Mouse (Mus musculus) C3H10T1/2 (cell line): ENCODE measurements around the gene 4930402H24Rik. TPM values are rescaled to one million over a fixed set of nuclear protein-coding genes. Genes with fewer than 3 reads are reported as not detected.

Experiments
- polyA plus RNA-seq, 2 experiments: library from polyadenylated mRNA; unstranded; fragments of >200 nt; fragmentation: generic; extraction: Trizol; gene quantifications; one replicate each; pipeline ENCODE4 v1.2.1; 2012; ENCODE audit warnings: missing spikeins in 2 of 2

The 4930402H24Rik gene
- 1 to 10 TPM; 1.8 to 8.0 TPM for polyA plus RNA-seq

GRCm38 (mm10) chr2:130905751-130906583 lies at the start of gene 4930402H24Rik, which contains the start of gene Atrn:
Gene 4930402H24Rik (minus strand): TSS chr2:130906406.
Gene Atrn (plus strand): TSS chr2:130906495.

DNA sequence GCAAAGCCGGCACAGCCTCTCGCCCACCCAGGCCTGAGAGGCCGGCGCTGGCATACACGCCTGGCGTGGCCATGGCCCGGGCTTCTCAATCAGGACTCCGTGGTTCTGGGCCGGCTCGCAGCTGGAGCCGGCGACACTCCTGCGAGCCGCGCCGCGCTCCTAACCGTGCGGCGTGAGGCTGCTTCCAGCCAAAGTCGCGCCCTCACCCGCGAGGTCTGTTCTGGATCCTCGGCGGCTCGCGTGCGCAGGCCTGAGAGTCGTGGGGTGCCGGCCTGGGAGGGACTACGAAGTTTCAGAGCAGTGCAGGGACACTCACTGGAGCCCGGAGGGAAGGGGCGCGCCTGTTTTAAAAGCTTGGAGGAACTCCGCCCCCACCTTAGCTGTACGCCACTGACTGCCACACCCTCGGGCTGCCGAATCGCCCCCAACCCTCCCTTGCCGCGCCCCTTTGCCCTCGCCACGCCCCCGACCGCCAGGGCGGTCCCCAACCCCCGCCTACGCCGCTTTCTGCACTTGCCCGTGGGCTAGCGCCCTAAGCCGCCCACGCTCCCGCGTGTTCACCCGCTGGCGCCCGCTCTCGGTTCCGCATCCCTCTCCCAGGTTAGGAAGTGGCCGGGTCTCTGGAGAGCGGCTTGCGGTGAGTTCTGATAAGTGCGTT lies 208.9 kb downstream of the 4930402H24Rik start, which contains the start of gene Slc4a11:
Gene Slc4a11 (minus strand): TSS at position 367 of the 658 bp plus-strand sequence.

DNA sequence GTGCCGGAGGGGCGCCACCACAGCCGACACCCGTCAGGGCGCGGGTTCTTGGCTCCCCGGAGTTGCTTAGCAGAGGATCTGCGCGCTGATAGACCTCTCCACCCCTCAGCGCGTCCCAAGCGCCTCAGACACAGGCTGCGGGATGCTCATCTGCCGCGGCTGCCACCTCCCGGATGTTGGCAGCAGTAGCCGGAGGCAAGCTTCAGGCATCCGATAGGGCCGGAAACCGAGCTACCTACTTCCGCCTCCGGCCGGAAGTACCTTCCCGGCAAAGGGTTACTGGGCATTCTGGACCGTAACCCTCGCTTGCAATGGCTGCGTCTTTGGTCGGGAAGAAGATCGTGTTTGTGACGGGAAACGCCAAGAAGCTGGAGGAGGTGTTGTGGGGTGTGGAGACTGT lies 238.6 kb downstream of the 4930402H24Rik start, which contains the start of gene Itpa:
Gene Itpa (plus strand): TSS at position 52 of the 400 bp plus-strand sequence.

GRCm38 (mm10) chr2:130664102-130664701 lies 242.0 kb downstream of the 4930402H24Rik start, which contains the start of gene Ddrgk1:
Gene Ddrgk1 (minus strand): TSS chr2:130664659.

Other genes starting within 250 kb of the 4930402H24Rik start
- gene Ddrgk1, start 241.7 kb downstream of the 4930402H24Rik start, polyA plus RNA-seq: 100 to 1,000 TPM; 125 to 144 TPM
- gene Itpa, start 238.8 kb downstream of the 4930402H24Rik start, polyA plus RNA-seq: 10 to 100 TPM; 24.9 to 37.4 TPM
- gene Slc4a11, start 208.9 kb downstream of the 4930402H24Rik start, polyA plus RNA-seq: under 1 TPM; 0.13 to 0.47 TPM
- gene Atrn, start 89 bp upstream of the 4930402H24Rik start, polyA plus RNA-seq: 1 to 10 TPM in 1 of 2 experiments, under 1 TPM in 1; 0.39 to 4.5 TPM
- gene Gfra4, start 136.7 kb upstream of the 4930402H24Rik start, polyA plus RNA-seq: under 1 TPM in 1 of 2 experiments, not detected in 1; 0.05 TPM
- gene Adam33, start 157.4 kb upstream of the 4930402H24Rik start, polyA plus RNA-seq: under 1 TPM in 1 of 2 experiments, not detected in 1; 0.08 TPM
- gene Siglec1, start 180.4 kb upstream of the 4930402H24Rik start, polyA plus RNA-seq: under 1 TPM; 0.02 TPM
- 1 to 10 TPM; 2.0 to 5.5 TPM for gene Hspa12b, start 220.9 kb upstream of the 4930402H24Rik start, polyA plus RNA-seq
- not detected for gene Gm11037, start 227.1 kb upstream of the 4930402H24Rik start, polyA plus RNA-seq